Mouse (Mus musculus) myocyte (in vitro differentiated cells): ENCODE data around the gene 8030474K03Rik.

Experiments used
- POLR2A ChIP-seq: IDR thresholded peaks from one replicate; pipeline ENCODE4 v1.6.1; 2011; ENCODE audit warnings: low read depth, mild to moderate bottlenecking, control low read depth, moderate library complexity; ENCODE audit not compliant: insufficient read length
- TCF3 ChIP-seq: IDR thresholded peaks from one replicate; pipeline ENCODE4 v1.6.1; 2011; ENCODE audit warnings: low read depth, control low read depth; ENCODE audit not compliant: insufficient read length

DNA sequence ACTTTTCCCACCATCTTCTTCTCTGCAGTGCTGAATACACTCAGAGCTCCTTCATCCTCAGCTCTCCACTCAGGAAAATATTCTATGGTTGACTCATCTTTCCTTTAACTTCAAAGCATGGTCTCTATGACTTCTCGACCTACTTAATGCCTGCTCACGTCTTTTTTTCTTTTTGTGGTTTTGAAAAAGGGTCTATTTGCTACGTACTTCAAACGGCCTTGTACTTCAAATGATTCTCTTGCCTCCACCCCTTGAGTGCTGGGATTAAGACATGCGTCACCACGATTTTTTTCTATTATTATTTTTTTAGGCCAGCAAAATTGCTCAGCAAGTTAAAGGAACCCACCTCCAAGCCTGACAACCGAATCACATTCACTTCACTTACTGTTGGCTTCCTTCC, 27.2 kb upstream of the 8030474K03Rik start:
- no peak for TF ChIP-seq TCF3
- TF ChIP-seq POLR2A: no peak
